Mouse (Mus musculus): ENCODE data around the gene Efcab11. TPM values are rescaled to one million over a fixed set of nuclear protein-coding genes. Genes with fewer than 3 reads are reported as not detected.

Gene Efcab11
- polyA plus RNA-seq, 1 experiment, result 0.84 TPM

- TF ChIP-seq CTCF (IDR thresholded peaks at IDR 0.05; ENCODE audit: borderline replicate concordance, insufficient read depth, low read depth, low read length) (no peak), POLR2A (IDR thresholded peaks at IDR 0.05; ENCODE audit: borderline replicate concordance, insufficient read depth, low read length) (no peak)
- WGBS, result 54% methylated on average over 5 of the region's 5 CpGs
- Histone ChIP-seq H3K4me1 (ENCODE audit: control insufficient read depth, insufficient read depth, low read length) (peaks cover 11% of the 10 kb centered on the region), H3K27me3 (ENCODE audit: control insufficient read depth, insufficient read depth, low read length) (no peaks in the 10 kb centered on the region), H3K4me3 (replicated peaks; ENCODE audit: insufficient read depth, low read depth, low read length) (no peak overlapping the region), H3K27ac (ENCODE audit: insufficient read depth, low read length) (no peak overlapping the region)
- no peak for DNase-seq
Observed at GRCm38 (mm10) chr12:99739211-99739610, 145.0 kb downstream of the Efcab11 start.

GRCm38 (mm10) chr12:99738256-99738655 lies 146.0 kb downstream of the Efcab11 start:
- DNase-seq, result no peak
- Histone ChIP-seq H3K4me1 (ENCODE audit: control insufficient read depth, insufficient read depth, low read length) (peaks cover 11% of the 10 kb centered on the region), H3K27me3 (ENCODE audit: control insufficient read depth, insufficient read depth, low read length) (no peaks in the 10 kb centered on the region), H3K27ac (ENCODE audit: insufficient read depth, low read length) (no peak overlapping the region), H3K4me3 (replicated peaks; ENCODE audit: insufficient read depth, low read depth, low read length) (no peak overlapping the region)
- no peak for TF ChIP-seq POLR2A (IDR thresholded peaks at IDR 0.05; ENCODE audit: borderline replicate concordance, insufficient read depth, low read length)
- 73% methylated on average over 6 of the region's 6 CpGs for WGBS

GRCm38 (mm10) chr12:99736971-99737370 lies 147.3 kb downstream of the Efcab11 start:
- Histone ChIP-seq H3K4me3 (replicated peaks; ENCODE audit: insufficient read depth, low read depth, low read length) (no peak overlapping the region), H3K27ac (ENCODE audit: insufficient read depth, low read length) (no peak overlapping the region), H3K27me3 (ENCODE audit: control insufficient read depth, insufficient read depth, low read length) (no peaks in the 10 kb centered on the region), H3K4me1 (ENCODE audit: control insufficient read depth, insufficient read depth, low read length) (peaks cover 11% of the 10 kb centered on the region)
- TF ChIP-seq POLR2A (IDR thresholded peaks at IDR 0.05; ENCODE audit: borderline replicate concordance, insufficient read depth, low read length) (no peak), CTCF (IDR thresholded peaks at IDR 0.05; ENCODE audit: borderline replicate concordance, insufficient read depth, low read depth, low read length) (no peak)
- DNase-seq, result no peak
- 34% methylated on average over 3 of the region's 3 CpGs for WGBS

GRCm38 (mm10) chr12:99735172-99735571 lies 149.1 kb downstream of the Efcab11 start:
- peaks cover 11% of the 10 kb centered on the region for H3K4me1 ChIP-seq (ENCODE audit: control insufficient read depth, insufficient read depth, low read length)

GRCm38 (mm10) chr12:99724206-99724605 lies 160.0 kb downstream of the Efcab11 start:
- H3K27me3 ChIP-seq (ENCODE audit: control insufficient read depth, insufficient read depth, low read length), result no peaks in the 10 kb centered on the region
- 97% methylated on average over 12 of the region's 12 CpGs for WGBS
- DNase-seq, result no peak
- no peaks in the 10 kb centered on the region for H3K4me1 ChIP-seq (ENCODE audit: control insufficient read depth, insufficient read depth, low read length)
- TF ChIP-seq CTCF (IDR thresholded peaks at IDR 0.05; ENCODE audit: borderline replicate concordance, insufficient read depth, low read depth, low read length), result no peak
- TF ChIP-seq POLR2A (IDR thresholded peaks at IDR 0.05; ENCODE audit: borderline replicate concordance, insufficient read depth, low read length), result no peak
- no peak overlapping the region for H3K4me3 ChIP-seq (replicated peaks; ENCODE audit: insufficient read depth, low read depth, low read length)
- H3K27ac ChIP-seq (ENCODE audit: insufficient read depth, low read length), result no peak overlapping the region

More at GRCm38 (mm10) chr12:99735172-99735571, 149.1 kb downstream of the Efcab11 start:
- H3K4me3 ChIP-seq (replicated peaks; ENCODE audit: insufficient read depth, low read depth, low read length), result no peak overlapping the region
- no peaks in the 10 kb centered on the region for H3K27me3 ChIP-seq (ENCODE audit: control insufficient read depth, insufficient read depth, low read length)
- no peak overlapping the region for H3K27ac ChIP-seq (ENCODE audit: insufficient read depth, low read length)
- no peak for TF ChIP-seq CTCF (IDR thresholded peaks at IDR 0.05; ENCODE audit: borderline replicate concordance, insufficient read depth, low read depth, low read length)
- TF ChIP-seq POLR2A (IDR thresholded peaks at IDR 0.05; ENCODE audit: borderline replicate concordance, insufficient read depth, low read length), result no peak
- WGBS, result 71% methylated on average over 10 of the region's 10 CpGs
- DNase-seq, result no peak

- Histone ChIP-seq H3K27me3 (ENCODE audit: control insufficient read depth, insufficient read depth, low read length) (no peaks in the 10 kb centered on the region), H3K4me1 (ENCODE audit: control insufficient read depth, insufficient read depth, low read length) (no peaks in the 10 kb centered on the region), H3K27ac (ENCODE audit: insufficient read depth, low read length) (no peak overlapping the region), H3K4me3 (replicated peaks; ENCODE audit: insufficient read depth, low read depth, low read length) (no peak overlapping the region)
- WGBS, result 82% methylated on average over 8 of the region's 8 CpGs
- no peak for TF ChIP-seq CTCF (IDR thresholded peaks at IDR 0.05; ENCODE audit: borderline replicate concordance, insufficient read depth, low read depth, low read length)
- TF ChIP-seq POLR2A (IDR thresholded peaks at IDR 0.05; ENCODE audit: borderline replicate concordance, insufficient read depth, low read length), result no peak
- DNase-seq, result no peak
Observed at GRCm38 (mm10) chr12:99723791-99724190, 160.4 kb downstream of the Efcab11 start.

GRCm38 (mm10) chr12:99721318-99721717 lies 162.9 kb downstream of the Efcab11 start:
- TF ChIP-seq CTCF (IDR thresholded peaks at IDR 0.05; ENCODE audit: borderline replicate concordance, insufficient read depth, low read depth, low read length) (no peak), POLR2A (IDR thresholded peaks at IDR 0.05; ENCODE audit: borderline replicate concordance, insufficient read depth, low read length) (no peak)
- peaks cover under 1% of the 10 kb centered on the region; the same call in 1 of the 2 replicates for H3K4me1 ChIP-seq (ENCODE audit: control insufficient read depth, insufficient read depth, low read length)
- no peak for DNase-seq
- H3K27ac ChIP-seq (ENCODE audit: insufficient read depth, low read length), result no peak overlapping the region
- no peak overlapping the region for H3K4me3 ChIP-seq (replicated peaks; ENCODE audit: insufficient read depth, low read depth, low read length)
- no peaks in the 10 kb centered on the region for H3K27me3 ChIP-seq (ENCODE audit: control insufficient read depth, insufficient read depth, low read length)
- WGBS, result 32% methylated on average over 10 of the region's 10 CpGs

- H3K4me1 ChIP-seq (ENCODE audit: control insufficient read depth, insufficient read depth, low read length), result peaks cover 14% of the 10 kb centered on the region
- DNase-seq, result no peak
- 91% methylated on average over 11 of the region's 11 CpGs for WGBS
- no peak overlapping the region for H3K4me3 ChIP-seq (replicated peaks; ENCODE audit: insufficient read depth, low read depth, low read length)
- TF ChIP-seq POLR2A (IDR thresholded peaks at IDR 0.05; ENCODE audit: borderline replicate concordance, insufficient read depth, low read length) (no peak), CTCF (IDR thresholded peaks at IDR 0.05; ENCODE audit: borderline replicate concordance, insufficient read depth, low read depth, low read length) (no peak)
- H3K27me3 ChIP-seq (ENCODE audit: control insufficient read depth, insufficient read depth, low read length), result no peaks in the 10 kb centered on the region
- no peak overlapping the region for H3K27ac ChIP-seq (ENCODE audit: insufficient read depth, low read length)
Observed at GRCm38 (mm10) chr12:99719777-99720176, 164.5 kb downstream of the Efcab11 start.
